Mouse (Mus musculus) spleen, postnatal 14 days (tissue): ENCODE measurements around the gene Mfsd2b.
"Not testable (repeated sequence)": the region's sequence is repeated elsewhere in the genome, so short reads cannot be mapped to it uniquely, and the experiment has no call there.

ENCODE experiments used
- DNase-seq, 2 experiments: peaks; one replicate each; pipeline ENCODE4 v3.0.0; 2021 to 2022; ENCODE audit warnings: low spot score in 2 of 2

Gene Mfsd2b

DNA sequence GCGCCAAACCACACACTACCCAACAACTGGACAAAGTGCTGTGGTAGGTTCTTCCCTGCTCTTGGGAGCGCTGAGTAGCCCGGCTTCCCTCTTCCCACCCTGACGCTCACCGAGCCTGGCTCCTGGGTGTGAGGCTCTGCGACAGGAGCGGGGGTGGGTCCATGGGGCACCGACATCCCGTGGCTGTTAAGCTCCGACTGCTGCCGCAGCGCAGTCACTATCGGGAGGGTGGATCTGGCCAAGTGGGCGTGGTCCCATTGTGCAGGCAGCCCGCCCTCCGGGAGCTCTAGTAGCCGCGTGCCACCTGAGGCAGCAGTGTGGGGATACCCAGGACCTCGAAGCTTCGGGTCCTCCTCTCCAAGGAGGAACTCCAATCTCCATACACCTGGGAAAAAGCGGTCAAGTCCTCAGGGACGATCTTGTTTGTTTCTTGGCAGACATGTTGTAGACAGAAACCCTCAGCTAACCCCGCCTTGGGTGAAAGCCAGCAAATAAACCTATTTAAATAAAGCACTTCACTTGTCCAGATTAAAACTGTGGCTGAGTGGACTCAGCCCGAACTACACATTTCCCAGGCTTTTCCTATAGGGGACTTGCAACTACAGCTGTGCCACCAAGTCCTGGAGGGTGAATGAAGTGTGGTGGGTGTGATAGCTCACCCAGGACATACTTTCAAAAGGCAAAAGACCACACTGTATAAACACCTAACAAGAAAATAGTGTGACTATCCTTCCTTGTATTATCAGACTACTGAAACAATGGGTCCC is at the start of gene Mfsd2b:
TSS of gene Mfsd2b (minus strand) at position 199 of the 767 bp plus-strand sequence.
- peak; percentile 78 for DNase-seq

DNA sequence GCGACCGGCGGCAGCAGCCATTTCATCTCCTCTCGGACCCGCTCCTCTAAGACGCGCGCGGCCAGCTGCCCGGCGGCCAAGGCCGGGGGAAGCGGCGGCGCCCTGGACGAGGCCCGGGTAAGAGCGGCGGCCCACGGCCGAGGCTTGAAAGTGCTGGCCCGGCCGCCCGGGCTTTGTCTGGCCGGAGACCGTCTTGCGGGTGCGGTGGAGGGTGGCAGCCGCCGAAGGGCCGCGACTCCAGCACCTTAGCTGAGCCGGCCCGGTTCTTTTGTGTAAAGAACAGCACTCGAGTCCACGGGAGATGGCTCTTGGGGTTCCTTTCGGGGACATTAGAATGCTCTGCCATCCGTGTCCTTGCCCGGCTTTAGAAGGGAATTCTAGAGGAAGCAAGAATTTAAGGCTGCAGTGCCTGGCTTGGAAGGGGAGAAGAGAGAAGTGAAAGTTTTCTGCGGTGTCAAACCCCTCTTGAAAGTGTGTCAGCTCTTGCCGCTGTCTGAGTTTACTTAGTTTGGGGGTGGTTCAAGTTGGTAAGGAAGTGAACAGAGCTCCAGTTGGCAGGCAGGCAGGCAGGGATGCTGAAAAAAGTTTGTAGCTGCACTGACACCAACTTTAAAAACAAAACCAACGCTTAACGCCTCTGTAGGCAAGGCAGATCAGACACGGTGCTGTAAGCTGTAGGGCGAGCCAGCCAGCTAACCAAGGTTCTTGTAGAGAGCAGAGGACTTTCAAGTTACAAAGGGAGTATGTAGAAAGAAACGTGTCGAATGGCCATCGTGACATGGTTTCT is 43.8 kb upstream of the Mfsd2b start:
- DNase-seq = peak; percentile 31 to 41

DNA sequence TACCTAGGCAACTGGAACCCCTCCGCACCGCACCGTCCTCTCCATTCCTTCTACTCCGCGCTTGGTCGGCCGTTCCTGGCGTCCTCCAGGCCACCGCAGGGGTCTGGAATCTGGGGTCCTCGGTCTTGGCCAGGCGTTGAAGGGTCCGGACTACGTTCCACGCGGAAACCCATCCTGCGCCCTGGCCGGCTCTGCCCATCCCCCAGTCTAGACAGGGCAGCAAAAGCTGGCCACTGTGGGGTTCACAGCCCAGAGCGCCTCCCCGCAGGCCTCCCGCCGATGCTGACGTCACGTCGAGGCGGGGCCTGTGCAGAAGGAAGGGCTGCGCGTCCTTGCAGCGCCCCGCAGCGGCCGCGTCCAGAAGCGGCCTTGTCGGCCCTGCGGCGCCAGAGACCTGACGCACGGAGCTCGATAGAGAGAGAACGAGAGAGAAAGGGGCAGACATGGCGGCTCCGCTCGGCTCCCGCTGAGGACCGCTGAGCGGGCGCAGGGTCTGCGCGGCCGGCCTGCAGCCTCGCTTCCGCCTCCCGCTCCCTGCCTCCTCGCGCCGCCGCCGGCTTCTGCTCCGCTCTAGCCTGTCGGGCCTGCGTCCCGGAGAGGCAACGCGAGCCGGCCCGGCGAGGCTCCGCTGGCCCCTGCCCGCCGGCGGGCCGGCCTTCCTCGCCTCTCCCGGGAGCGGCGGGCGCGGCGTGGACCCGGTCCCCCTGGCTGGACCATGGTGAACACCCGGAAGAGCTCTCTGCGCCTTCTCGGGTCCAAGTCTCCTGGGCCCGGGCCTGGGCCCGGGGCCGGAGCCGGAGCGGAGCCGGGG is 43.0 kb upstream of the Mfsd2b start, which contains the start of gene Atad2b:
TSS of gene Atad2b (plus strand) at position 360 of the 811 bp plus-strand sequence.
- peak; percentile 96 to 98 for DNase-seq

DNA sequence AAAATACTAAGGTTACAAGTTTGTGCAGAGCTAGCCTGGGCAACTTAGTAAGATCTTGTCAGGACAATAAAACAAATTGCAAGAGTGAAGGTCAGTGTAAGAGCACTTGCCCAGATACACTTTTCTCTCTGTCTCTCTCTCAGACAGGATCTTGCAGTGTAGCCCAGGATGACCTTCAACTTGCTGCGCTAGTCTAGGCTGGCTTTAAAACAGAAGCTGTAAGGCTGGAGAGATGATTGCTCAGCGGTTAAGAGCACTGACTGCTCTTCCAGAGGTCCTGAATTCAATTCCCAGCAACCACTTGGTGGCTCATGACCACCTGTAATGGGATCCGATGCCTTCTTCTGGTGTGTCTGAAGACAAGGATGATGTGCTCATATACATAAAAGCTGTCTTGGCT is 40.8 kb upstream of the Mfsd2b start:
- no peak for DNase-seq

DNA sequence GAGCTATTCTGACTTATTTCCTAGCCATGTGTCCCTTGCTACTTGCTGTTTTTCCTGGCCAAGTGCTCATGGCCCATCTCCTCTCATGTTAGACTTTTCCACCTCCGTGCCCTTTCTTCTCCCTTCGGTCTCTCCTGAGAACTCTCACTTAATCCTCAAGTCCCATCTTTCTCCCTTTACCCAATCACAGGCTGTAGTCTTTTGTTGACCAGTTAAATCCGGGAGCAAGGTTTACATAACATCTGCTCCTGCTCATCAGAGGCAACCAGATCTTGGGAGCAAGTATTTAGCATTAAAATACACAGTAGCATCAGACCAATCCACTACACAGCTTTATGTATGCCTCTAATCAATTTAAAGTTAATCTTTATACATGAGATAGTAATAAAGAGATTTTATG is 40.3 kb upstream of the Mfsd2b start:
- DNase-seq = no peak

DNA sequence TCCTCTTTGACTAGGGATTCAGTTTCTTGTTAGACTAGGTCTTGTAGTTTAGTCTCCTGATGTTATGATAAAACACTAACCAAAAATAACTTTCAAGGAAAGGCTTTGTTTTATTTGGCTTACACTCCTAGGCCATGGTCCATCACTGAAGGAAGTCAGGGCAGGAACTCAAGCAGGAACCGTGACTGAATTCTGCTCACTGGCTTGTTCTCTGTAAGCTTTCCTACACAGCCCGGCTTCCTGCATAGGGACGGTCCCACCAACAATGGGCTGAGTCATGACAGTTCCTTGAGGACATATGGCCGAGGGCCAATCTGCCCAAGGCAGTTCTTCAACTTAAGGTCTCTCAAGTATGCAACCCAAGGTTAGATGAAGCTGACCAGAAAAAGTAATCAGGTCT is 37.6 kb upstream of the Mfsd2b start:
- no peak for DNase-seq

DNA sequence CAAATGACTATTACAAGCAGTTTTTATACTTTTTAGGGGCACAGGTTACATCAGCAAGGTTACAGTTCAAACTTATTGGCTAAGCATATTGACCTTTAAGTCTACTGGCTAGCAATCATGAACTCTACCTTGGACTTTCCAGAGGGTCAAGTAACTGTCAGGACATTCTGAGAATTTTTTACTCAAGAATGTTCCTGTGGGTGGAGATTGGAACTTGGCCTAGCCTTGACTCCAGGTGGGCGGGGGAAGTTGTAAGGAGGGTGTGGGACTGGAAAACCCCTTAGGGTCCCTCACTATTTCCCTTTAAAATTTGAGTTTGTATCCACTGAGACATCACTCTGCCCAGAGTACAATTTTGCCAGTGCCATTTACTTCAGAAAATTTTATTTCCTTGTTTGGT is 36.3 kb upstream of the Mfsd2b start:
- DNase-seq = not testable (repeated sequence)

DNA sequence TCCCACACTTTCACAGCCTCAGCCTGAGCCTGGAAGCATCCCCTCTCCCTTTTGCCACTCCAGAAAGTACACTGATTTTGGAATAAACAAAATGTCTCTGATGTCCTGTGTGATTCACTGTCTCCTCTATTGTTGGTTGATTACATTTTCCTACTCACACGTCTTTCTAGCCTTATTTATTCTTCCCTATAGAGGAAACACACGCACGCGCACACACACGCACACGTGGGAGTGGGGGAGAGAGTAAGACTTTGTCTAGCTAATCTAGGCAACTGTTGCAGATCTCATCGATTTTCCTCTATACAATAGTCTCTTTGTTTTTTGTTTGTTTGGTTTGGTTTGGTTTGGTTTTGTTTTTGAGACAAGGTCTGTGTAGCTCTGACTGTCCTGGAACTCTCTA is 34.2 kb upstream of the Mfsd2b start:
- DNase-seq = no peak

DNA sequence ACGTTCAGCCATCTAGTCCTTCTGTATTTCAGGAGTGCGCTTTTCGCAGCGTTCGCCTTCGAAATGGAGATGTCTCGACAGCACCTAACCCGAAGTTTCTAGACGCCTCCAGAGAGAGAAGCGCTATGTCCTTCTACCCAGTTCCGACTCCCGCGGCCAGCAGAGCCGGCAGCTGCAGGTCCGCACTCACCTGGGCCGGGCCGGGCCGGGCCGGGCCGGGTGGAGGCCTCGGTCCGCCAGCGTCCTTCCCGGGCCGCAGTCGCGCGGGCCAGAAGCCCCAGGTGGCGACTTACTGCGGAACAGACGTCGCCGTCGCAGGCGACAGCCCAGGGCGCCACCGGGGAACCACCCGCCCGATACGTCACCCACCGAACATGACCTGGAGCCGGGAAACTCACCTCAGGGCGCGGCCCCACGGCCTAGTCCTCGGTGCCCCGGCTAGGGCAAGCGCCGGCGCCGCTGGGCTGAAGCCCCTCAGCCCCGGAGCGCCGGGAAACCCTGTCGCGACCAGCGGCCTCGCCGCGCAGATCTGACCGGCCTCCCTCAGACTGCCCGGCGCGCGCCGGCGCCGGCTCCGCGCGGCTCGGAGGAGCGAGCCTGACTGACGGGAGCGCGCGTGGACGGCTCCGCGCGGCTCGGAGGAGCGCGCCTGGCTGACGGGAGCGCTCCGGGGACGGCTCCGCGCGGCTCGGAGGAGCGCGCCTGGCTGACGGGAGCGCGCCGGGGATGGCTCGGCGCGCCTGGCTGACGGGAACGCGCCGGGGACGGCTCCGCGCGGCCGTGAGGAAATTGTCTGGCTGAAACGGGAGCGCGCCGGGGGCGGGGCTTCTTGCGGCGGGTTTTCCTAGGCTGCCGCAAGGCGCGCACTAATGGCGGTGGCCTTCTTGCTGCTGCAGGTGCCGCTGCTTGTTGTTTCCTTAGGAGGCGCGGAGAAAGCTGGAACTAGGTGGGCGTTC is 33.1 kb upstream of the Mfsd2b start, which contains the start of gene Ubxn2a:
TSS of gene Ubxn2a (minus strand) at position 755 of the 956 bp plus-strand sequence.
- peak; percentile 92 to 95 for DNase-seq

DNA sequence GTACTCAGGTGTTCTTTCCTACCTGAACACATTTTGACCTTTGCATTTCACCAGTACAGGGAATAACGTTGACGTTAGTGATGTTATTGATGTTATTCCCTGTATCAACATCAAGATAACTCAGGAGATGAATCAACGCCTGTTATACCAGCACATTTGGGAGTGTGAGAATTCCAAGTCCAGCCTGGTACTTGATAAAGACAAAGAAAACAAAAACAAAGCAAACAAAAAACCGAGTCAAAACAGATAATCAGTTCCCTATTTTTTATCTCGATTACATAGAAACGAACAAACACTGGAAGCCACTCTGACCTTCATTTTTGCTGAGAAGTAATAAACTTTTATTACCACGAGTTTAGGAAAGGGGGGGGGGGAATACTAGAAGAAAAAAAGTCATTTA is 32.3 kb upstream of the Mfsd2b start:
- DNase-seq = no peak

DNA sequence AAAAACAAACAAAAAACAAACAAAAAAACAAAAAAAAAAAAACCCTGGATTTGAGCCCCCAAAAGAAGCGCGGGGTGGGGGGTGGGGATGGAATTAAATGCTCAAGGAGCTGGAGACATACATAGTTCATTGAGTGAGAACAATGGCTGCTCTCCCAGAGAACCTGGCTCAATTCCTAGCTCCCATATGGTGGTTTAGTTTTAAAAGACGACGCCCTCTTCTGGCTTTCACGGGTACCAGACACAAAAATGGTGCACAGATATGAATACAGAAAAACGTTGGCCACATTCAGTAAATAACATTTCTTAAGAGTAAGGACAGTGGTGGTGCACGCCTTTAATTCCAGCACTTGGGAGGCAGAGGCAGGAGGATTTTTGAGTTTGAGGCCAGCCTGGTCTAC is 31.8 kb upstream of the Mfsd2b start:
- DNase-seq = no peak

DNA sequence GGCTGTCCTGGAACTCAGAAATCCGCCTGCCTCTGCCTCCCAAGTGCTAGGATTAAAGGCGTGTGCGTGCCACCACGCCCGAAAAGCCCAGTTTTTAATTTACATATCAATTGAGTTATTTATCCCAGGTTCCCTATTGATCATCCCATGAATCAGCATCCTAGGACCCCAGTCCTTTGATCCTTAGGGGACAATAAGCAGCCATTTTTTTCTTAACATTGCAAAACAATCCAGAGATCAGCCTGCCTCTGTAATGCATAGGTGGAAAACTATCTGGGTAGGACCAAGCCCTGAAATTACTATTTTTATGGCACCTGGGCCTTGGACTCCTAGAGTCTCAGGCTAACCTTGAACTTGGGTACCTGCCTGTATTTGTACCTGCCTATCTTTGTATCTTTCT is 23.9 kb upstream of the Mfsd2b start:
- DNase-seq = no peak

DNA sequence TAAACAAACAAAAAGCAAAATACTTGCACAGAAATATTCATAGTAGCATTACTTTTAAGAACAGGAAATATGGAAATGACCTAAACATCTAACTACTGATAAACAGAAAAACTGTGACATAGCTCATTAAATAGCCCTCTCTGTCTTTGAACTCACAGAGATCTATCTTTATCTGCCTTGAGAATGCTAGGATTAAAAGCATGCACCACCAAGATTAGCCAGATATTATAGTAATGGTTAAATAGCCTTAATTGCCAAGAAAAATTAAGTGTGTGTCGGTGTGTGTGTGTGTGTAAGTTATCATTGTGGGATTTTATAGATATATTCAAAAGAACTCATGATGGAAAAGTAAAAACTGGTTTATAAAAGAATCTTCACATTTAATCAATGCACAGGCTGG is 15.7 kb upstream of the Mfsd2b start:
- DNase-seq = no peak

DNA sequence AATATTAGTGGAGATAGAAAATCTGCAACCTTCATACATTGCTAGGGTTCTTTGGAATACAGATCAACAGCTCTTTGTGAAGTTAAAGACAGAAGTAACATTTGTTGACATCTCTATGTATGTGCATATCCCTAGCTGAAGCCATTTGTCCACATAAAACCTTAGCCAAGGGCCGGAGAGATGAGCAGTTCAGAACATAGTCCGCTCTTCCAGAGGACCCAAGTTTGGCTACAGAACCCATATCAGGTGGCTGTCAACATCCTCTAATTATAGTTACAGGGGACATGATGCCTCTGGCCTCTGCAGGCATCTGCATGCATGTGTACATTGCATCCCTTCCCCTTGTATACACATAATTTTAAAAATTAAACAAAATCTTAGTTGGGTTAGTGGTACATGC is 15.1 kb upstream of the Mfsd2b start:
- no peak for DNase-seq

DNA sequence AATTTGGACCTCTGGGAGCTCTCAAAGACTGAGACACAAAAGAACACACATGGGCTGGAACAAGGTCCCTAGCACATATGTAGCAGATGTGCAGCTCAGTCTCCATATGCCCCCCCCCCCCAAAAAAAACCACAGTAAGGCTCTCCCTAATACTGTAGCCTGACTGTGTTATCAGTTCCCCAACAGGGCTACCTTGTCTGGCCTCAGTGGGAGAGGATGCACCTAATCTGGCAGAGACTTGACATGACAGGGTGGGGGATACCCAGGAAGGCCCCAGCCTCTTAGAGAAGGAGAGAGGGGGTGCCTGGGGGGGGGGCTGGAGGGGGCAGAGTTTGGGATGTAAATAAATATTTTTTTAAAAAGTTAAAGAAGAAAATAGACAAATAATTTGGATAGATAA is 14.6 kb upstream of the Mfsd2b start:
- DNase-seq = no peak

DNA sequence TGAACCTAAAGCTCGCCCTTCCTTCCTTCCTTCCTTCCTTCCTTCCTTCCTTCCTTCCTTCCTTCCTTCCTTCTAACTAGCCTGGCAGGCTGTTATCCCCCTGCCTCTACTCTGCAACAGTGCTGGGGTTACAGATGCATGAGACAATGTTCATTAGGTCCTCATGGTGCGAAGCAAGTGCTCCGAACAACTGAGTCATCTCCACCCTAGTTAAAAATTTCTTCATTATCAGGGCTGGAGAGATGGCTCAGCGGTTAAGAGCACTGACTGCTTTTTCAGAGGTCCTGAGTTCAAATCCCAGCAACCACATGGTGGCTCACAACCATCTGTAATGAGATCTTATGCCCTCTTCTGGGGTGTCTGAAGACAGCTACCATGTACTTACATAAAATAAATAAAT is 12.4 kb upstream of the Mfsd2b start:
- DNase-seq = not testable (repeated sequence)

DNA sequence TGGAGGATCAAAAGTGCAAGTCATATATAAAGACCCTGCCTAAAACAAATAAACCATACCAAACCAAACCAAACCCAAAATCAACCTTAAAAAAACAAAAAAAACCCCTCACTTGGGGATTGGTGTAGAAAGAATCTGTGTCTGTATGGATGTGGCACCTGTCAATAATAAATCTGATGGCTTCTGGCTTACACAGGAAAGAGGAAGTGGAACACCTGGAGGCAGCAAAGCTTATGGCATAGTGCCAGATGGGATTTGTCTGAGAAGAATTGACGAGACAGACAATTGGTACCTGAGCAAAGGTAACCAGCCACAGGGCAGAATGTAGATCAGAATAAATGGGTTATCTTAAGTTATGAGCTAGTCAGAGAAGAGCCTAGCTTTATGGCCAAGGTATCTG is 10.9 kb upstream of the Mfsd2b start:
- DNase-seq = no peak

DNA sequence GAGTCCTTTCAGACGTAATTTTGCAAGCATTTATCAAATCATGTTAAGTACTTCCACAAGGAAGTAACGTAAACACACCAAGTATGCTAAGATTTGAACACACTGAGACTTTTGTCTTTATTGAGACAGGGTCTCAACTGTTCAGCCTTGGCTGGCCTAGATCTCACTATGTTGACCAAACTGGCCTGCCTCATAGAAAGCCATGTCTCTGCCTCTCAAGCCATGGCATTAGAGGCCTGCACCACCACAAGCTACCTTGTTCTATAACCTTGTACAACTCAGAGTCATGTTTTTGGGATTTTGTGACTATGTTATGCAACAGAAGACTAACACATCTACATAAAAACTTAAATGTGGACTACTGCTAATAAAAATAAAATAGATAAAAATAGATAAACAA is 7.9 kb upstream of the Mfsd2b start:
- no peak for DNase-seq

DNA sequence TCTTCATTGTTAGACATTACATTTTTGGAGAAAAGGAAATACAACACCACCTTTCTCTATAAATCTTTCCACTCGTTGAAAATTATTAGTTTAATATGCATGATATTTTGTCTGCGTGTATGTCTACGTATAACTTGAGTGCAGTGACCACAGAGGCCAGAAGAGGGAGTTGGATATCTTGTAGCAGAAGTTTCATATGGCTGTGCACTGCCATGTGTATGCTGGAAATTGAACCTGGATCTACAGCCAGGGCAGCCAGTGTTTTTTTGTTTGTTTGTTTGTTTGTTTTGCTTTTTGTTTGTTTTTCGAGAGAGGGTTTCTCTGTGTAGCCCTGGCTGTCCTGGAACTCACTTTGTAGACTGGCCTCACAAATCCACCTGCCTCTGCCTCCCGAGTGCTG is 4.9 kb upstream of the Mfsd2b start:
- peak in 1 of 2 experiments; percentile 21 for DNase-seq

DNA sequence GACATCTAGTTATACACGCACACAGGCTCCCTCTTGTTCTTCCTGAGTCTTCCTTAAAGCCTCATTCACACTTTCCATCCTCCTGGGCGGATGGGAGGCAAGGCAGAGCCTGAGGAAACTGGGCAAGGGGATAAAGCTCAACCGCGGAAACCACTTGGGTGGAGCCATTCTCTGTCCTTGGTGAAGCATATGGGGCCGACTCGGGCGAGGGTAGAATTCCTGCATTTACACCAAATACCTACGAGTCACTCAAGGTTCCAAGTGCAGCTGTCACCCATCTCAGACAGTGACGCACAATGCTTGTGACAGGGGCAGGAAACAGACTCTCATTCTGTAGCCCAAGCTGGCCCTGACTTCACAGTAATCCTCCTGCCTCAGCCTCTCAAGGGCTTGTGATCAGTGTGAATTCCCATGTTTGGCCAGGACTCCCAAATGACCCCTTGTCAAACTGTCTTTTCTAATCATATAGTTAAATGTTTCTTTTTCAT is 4.2 kb upstream of the Mfsd2b start:
- DNase-seq = no peak

DNA sequence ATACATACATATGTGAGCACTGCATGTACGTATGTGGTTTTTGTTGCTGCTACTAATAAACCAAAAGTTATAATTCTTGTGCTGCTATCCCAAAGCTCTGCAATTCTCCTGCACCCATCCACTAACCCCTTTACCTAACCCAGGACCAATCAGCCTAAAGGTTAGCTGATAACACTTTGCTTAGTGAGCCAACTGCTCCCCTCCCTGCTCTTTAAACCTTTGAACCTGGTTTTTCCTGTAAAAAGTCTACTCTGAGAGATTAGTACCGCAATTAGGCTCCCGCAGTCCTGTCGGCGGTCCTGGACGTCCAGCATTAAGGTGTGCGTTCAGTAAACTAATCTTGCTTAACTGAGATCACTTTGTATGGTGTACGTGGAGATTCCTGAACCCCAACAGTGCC is 1.5 kb upstream of the Mfsd2b start:
- no peak for DNase-seq
